Mouse (Mus musculus) yolk sac, embryonic 10.5 days (tissue): ENCODE results near the gene Rapgef5.

Experiments
- DNase-seq: peaks from one replicate; pipeline ENCODE4 v3.0.0-alpha.2; 2017; ENCODE audit warnings: low spot score

Gene Rapgef5

DNA sequence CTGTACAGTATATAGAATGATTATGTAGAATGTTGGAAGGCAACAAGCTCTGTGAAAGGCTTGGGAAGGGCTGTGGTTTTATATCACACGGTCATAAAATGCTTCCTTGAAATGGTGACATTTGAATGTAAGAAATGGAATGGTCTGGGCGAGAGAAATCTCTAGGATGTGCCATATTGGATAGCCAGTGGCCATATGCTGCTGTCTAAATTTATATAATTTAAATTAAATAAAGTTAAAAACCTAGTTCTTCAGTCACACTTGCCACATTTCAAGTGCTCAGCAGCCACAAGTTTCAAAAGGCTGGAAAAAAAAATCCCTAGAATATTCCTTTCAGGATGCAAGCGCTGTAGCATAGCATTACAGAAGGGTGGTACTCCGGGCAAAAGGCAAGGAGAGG lies 14.8 kb downstream of the Rapgef5 start:
- no peak for DNase-seq

DNA sequence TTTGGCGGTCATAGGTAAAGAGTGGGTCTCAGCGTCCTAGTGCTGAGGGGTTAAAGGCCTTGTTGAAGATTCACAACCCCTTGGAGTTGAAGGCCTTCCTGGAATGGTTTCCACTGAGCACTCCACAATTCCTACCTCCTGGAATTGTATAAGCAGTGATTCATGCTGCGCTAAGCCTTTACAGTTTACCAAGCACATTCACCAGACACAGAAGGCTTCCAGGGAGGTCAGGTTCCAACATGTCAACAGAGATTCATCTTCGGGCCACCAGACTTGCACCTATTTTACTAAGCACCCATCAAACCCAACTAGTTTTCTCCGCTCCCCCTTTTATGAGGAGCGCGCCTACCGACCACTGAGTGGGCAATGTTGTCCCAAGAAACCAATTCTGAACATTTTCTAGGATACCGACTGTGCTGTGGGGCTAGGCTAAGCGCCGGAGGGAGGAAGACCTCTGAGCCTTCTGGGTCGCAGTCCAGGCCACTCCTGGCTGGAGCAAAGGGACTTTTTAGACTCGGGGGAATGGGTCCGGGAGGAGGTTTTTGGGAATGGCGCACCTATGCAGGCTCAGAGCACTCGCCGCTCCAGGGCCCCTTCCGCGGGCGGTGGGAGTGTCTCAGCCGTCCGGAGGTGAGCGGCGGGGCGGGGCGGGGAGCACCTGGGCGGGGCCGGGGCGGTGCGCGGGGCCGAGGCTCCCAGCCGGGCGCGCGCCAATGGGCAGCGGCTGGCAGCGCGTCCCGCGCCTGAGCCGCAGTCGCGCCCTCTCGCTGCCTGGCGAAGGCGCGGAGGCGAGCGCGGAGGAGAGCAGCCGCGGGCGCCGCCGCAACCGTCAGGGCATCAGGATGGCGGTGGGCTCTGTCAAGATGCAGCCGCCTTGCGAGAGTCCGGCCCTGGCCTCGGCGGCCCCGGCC lies 17.2 kb downstream of the Rapgef5 start:
- DNase-seq, result peak; percentile 63

GRCm38 (mm10) chr12:117534087-117534751 lies 17.9 kb downstream of the Rapgef5 start:
- DNase-seq, result peak; percentile 26

DNA sequence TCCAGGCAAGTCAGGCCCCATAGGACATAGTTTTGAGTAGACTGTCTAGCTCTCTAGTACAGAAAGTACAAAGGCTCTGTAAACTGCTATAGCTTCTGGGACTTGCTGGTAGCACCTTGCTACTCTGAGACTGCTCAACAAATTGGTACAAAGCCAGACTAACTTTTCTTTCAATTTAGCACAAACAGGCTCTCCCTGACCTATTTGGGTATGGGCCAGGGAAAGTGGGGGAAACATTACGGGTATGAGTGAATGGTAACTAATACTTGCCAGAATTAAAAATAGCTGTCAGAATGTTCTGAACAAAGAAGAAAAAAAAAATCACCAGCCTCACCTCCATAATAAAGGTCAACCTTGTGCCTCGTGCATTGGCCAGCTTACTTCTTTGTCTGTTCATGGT lies 24.1 kb downstream of the Rapgef5 start:
- no peak for DNase-seq

DNA sequence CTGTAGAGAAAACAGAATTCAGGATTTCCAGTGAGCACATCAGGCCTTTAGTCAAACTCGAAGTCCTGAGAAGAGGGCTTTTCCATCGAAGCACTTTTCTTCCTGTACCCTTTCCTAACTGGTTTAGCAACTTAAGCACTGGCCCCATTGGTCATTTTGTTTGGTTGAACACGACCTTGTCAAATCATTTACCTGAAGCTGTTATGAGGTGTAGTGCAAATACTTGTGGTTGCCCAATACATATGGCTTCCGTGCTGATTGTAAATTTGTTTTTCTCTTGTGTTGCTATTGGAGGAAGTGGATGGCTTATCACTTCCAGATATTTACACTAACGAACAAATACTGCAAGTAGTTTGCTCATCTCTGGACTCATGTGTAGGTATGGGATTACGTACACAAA lies 29.0 kb downstream of the Rapgef5 start:
- DNase-seq, result no peak

GRCm38 (mm10) chr12:117553353-117553752 lies 37.1 kb downstream of the Rapgef5 start:
- DNase-seq, result no peak

DNA sequence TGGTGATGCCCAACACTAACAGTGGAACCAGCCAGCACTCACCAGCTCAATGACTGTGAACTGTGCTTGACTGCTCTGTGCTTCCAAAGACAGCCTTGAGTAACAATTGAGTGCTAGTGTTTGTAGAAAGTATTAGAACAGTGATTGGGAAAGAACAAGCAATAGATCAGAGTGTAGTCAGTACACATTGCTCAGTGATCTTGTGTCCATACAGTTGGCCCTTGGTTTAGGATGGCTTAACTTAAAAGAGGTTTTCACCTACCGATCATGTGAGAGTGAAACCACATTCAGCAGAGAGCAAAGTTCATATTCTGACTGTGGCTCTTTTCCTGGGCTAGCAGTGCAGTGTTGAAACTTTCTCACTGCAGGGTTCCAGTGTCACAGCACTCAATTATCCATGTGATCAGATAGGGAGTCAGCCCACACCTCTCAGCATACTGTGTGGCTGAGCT lies 38.4 kb downstream of the Rapgef5 start:
- peak; percentile 13 for DNase-seq

DNA sequence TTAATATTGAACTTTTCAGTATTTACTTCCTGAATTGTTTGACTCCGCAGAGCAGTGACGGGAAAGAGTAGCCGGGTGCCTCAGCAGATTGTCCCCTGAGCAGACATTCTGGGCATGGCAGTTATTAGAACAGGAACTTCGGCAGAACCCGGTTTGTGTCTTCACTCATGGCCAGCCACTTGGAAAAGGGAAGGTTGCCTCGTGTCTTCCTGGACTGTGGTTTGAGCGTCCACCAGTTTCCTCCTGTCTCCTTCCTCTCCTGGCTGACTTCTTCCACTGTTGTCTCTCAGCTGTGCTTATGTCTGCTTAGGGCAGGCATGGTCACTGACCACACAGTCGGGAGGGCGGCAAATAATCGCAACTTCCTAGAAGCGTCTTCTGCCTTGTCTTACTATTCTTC lies 44.2 kb downstream of the Rapgef5 start:
- DNase-seq, result no peak

GRCm38 (mm10) chr12:117561411-117562059 lies 45.3 kb downstream of the Rapgef5 start:
- no peak for DNase-seq

DNA sequence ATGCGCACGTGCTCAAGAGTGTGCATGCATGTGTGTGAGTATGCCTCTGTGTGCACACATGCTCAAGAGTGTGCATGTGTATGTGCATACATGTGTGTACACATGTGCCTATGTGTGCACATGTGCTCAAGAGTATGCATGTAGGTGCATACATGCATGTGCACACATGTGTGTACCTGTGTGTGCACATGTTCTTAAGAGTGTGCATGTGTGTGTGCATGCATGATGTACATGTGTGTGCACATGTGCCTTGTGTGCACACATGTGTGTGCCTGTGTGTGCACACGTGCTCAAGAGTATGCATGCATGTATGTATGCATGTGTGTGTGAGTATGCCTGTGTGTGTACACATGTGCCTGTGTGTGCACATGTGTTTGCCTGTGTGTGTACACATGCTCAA lies 45.8 kb downstream of the Rapgef5 start:
- no peak for DNase-seq

GRCm38 (mm10) chr12:117563859-117564258 lies 47.6 kb downstream of the Rapgef5 start:
- no peak for DNase-seq

DNA sequence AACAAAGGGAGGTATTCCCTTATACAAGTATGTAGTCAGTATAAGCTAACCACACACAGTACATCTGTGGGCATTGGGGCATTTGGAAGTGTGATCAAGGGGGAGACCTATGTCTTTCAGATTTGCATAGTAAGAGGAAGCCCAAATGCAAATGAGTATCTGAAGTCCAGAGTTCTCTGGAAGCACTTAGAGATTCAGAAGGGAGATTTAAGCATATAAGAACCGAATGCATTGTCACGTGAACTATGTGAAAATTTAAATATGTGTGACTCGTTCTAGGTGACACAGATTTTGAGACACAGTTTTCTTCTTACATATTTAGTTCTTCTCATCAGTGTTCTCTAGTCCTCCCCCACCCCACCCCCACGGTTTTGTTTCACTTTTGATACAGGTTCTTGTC lies 50.0 kb downstream of the Rapgef5 start:
- no peak for DNase-seq

- no peak for DNase-seq
Observed at GRCm38 (mm10) chr12:117569671-117570070, 53.4 kb downstream of the Rapgef5 start.

GRCm38 (mm10) chr12:117584256-117584655 lies 68.0 kb downstream of the Rapgef5 start:
- DNase-seq, result no peak

DNA sequence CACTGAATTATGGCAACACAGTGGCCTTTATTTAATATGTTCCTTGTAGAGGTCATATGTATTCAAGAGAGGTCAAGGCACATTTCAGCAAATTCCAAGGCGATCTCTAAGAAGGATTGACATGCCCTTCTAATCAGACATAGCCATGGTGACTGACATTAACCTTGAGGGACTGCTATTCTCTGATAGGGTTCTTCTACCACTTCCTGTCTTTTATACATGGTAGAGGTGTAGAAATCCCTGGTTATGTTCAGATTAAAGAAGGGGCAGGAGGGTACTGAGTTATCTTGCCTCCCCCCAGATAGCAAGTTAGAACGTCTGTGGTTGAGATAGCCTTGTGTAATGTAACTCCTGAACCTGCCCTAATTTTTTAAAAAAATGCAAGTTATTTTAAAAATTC lies 69.1 kb downstream of the Rapgef5 start:
- no peak for DNase-seq

DNA sequence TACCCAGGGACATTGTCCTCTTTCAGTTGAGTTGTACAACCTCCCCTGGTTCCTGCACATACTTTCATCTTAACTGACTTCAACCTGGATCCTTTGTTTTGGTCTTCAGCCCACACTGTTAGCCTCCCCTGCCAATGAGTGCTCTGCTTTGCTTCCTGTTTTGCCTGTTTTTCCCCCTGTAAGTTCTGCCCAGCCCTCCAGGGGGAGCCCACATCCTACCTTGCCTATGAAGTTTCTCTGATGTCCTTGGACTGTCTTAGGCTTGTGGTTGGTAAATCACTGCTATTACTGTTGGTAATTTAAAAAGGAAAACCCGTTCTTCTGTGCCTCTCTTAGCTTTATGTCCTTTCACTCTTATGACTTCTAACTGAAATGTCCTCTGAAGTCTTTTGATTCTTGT lies 69.8 kb downstream of the Rapgef5 start:
- peak; percentile 19 for DNase-seq

DNA sequence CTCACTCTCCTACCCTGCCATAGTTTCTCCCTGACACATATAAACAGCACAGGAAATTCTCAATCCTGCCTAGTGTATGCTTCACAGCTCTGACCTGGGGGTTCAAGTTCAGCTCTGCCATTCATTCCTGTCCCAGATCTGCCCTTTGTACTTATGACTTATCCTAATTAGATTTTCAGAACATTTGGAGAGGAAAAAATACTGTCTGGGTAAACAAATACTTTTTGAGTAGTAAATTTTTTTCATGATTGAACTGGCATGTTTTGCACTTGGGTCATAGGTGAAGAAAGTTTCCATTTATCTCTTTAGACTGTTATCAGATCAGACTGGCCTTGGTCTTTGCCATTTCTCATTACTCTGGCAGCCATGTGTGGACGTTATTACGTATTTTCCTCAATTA lies 72.9 kb downstream of the Rapgef5 start:
- no peak for DNase-seq

DNA sequence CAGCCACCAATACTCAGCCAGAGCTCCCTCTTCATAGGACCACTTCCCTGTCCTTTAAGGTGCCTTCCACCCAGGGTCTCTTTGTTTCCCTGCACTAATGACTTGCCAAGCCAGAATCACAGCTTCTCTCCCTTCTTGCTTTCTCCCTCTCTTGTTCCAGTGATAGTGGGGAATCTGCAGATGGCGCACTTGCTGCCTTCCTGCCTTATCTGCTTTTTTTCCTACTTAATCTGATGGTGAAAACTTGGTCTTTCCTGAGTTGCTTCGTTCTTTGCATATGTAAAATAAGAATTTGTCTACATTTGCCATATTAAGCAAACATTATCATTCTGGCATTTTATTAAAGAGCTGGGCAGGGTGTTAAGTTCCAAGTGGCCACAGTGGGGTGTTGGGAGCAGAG lies 75.7 kb downstream of the Rapgef5 start:
- no peak for DNase-seq

GRCm38 (mm10) chr12:117592583-117592982 lies 76.3 kb downstream of the Rapgef5 start:
- DNase-seq, result no peak

GRCm38 (mm10) chr12:117595179-117595578 lies 78.9 kb downstream of the Rapgef5 start:
- no peak for DNase-seq

DNA sequence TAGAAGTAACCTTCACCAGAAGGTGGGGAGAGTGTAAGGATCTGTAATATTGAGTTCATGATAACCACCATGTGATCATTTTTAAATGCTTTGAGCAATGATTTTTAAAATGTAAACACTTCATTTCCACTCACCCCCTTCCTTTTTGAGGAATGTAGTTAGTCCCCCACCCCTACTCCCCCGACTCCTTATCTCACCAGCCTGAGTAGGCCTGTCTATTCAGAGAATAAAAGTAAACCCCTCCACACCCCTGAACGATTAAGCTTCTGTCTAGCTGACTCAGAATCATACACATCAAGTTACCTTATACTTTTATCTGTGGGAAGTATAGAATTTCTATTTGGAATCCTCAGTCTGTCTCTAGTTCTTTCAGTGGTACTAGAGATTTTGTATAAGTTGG lies 81.9 kb downstream of the Rapgef5 start:
- no peak for DNase-seq

DNA sequence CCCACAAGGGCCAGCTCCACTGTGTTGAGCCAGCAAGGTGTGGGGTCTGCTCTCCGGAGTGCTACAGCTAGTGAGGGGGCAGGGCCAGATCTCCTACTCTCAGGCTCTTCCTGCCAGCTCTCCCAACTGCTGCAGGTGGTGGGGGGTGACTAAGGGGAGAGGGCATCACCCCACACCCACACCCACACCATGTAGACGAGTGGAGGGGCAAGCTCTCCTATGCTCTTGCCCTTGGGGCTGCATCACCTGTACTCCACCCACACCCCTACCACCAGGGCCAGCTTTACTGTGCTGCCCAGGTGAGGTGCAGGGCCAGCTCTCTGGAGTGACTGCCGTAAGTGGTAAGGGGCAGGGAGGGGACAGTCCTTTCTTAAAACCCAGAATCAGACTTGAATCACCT lies 89.7 kb downstream of the Rapgef5 start:
- DNase-seq, result no peak

- DNase-seq, result no peak
Observed at GRCm38 (mm10) chr12:117612715-117613114, 96.4 kb downstream of the Rapgef5 start.
